Mouse (Mus musculus): ENCODE measurements around the gene Selenow. TPM values are rescaled to one million over a fixed set of nuclear protein-coding genes. Genes with fewer than 3 reads are reported as not detected.

Gene Selenow
- polyA plus RNA-seq, 1 experiment = 931 TPM

- Histone ChIP-seq H3K27ac (ENCODE audit: insufficient read depth, low read length) (no peak overlapping the region), H3K4me1 (ENCODE audit: control insufficient read depth, insufficient read depth, low read length) (no peaks in the 10 kb centered on the region), H3K27me3 (ENCODE audit: control insufficient read depth, insufficient read depth, low read length) (no peaks in the 10 kb centered on the region), H3K4me3 (replicated peaks; ENCODE audit: insufficient read depth, low read depth, low read length) (no peak overlapping the region)
- DNase-seq = no peak
- TF ChIP-seq POLR2A (IDR thresholded peaks at IDR 0.05; ENCODE audit: borderline replicate concordance, insufficient read depth, low read length) = no peak
- TF ChIP-seq CTCF (IDR thresholded peaks at IDR 0.05; ENCODE audit: borderline replicate concordance, insufficient read depth, low read depth, low read length) = no peak
- 90% methylated on average over 7 of the region's 7 CpGs for WGBS
Measured at GRCm38 (mm10) chr7:15961798-15962197, 39.6 kb upstream of the Selenow start.

GRCm38 (mm10) chr7:15961239-15961638 is 39.0 kb upstream of the Selenow start:
- H3K27me3 ChIP-seq (ENCODE audit: control insufficient read depth, insufficient read depth, low read length) = no peaks in the 10 kb centered on the region
- 60% methylated on average over 4 of the region's 4 CpGs for WGBS

GRCm38 (mm10) chr7:15960691-15961090 is 38.5 kb upstream of the Selenow start:
- 52% methylated on average over 4 of the region's 4 CpGs for WGBS
- H3K27me3 ChIP-seq (ENCODE audit: control insufficient read depth, insufficient read depth, low read length) = no peaks in the 10 kb centered on the region
- no peaks in the 10 kb centered on the region for H3K4me1 ChIP-seq (ENCODE audit: control insufficient read depth, insufficient read depth, low read length)
- no peak for DNase-seq
- no peak overlapping the region for H3K27ac ChIP-seq (ENCODE audit: insufficient read depth, low read length)
- H3K4me3 ChIP-seq (replicated peaks; ENCODE audit: insufficient read depth, low read depth, low read length) = no peak overlapping the region
- TF ChIP-seq POLR2A (IDR thresholded peaks at IDR 0.05; ENCODE audit: borderline replicate concordance, insufficient read depth, low read length) = no peak
- TF ChIP-seq CTCF (IDR thresholded peaks at IDR 0.05; ENCODE audit: borderline replicate concordance, insufficient read depth, low read depth, low read length) = no peak

More at GRCm38 (mm10) chr7:15961239-15961638, 39.0 kb upstream of the Selenow start:
- no peak for TF ChIP-seq POLR2A (IDR thresholded peaks at IDR 0.05; ENCODE audit: borderline replicate concordance, insufficient read depth, low read length)
- no peak for TF ChIP-seq CTCF (IDR thresholded peaks at IDR 0.05; ENCODE audit: borderline replicate concordance, insufficient read depth, low read depth, low read length)
- DNase-seq = no peak
- Histone ChIP-seq H3K4me3 (replicated peaks; ENCODE audit: insufficient read depth, low read depth, low read length) (no peak overlapping the region), H3K27ac (ENCODE audit: insufficient read depth, low read length) (no peak overlapping the region), H3K4me1 (ENCODE audit: control insufficient read depth, insufficient read depth, low read length) (no peaks in the 10 kb centered on the region)

- H3K4me3 ChIP-seq (replicated peaks; ENCODE audit: insufficient read depth, low read depth, low read length) = no peak overlapping the region
- no peak overlapping the region for H3K27ac ChIP-seq (ENCODE audit: insufficient read depth, low read length)
- no peaks in the 10 kb centered on the region for H3K4me1 ChIP-seq (ENCODE audit: control insufficient read depth, insufficient read depth, low read length)
- no peak for DNase-seq
- WGBS = 82% methylated on average over 5 of the region's 5 CpGs
- TF ChIP-seq CTCF (IDR thresholded peaks at IDR 0.05; ENCODE audit: borderline replicate concordance, insufficient read depth, low read depth, low read length) (no peak), POLR2A (IDR thresholded peaks at IDR 0.05; ENCODE audit: borderline replicate concordance, insufficient read depth, low read length) (no peak)
- no peaks in the 10 kb centered on the region for H3K27me3 ChIP-seq (ENCODE audit: control insufficient read depth, insufficient read depth, low read length)
Measured at GRCm38 (mm10) chr7:15956143-15956542, 33.9 kb upstream of the Selenow start.

GRCm38 (mm10) chr7:15955509-15955908 is 33.3 kb upstream of the Selenow start:
- Histone ChIP-seq H3K4me1 (ENCODE audit: control insufficient read depth, insufficient read depth, low read length) (no peaks in the 10 kb centered on the region), H3K27ac (ENCODE audit: insufficient read depth, low read length) (no peak overlapping the region), H3K27me3 (ENCODE audit: control insufficient read depth, insufficient read depth, low read length) (no peaks in the 10 kb centered on the region), H3K4me3 (replicated peaks; ENCODE audit: insufficient read depth, low read depth, low read length) (no peak overlapping the region)
- 37% methylated on average over 7 of the region's 7 CpGs for WGBS
- no peak for TF ChIP-seq CTCF (IDR thresholded peaks at IDR 0.05; ENCODE audit: borderline replicate concordance, insufficient read depth, low read depth, low read length)
- no peak for TF ChIP-seq POLR2A (IDR thresholded peaks at IDR 0.05; ENCODE audit: borderline replicate concordance, insufficient read depth, low read length)
- no peak for DNase-seq

- Histone ChIP-seq H3K27ac (ENCODE audit: insufficient read depth, low read length) (no peak overlapping the region), H3K4me1 (ENCODE audit: control insufficient read depth, insufficient read depth, low read length) (no peaks in the 10 kb centered on the region), H3K4me3 (replicated peaks; ENCODE audit: insufficient read depth, low read depth, low read length) (no peak overlapping the region), H3K27me3 (ENCODE audit: control insufficient read depth, insufficient read depth, low read length) (no peaks in the 10 kb centered on the region)
- DNase-seq = no peak
- no peak for TF ChIP-seq POLR2A (IDR thresholded peaks at IDR 0.05; ENCODE audit: borderline replicate concordance, insufficient read depth, low read length)
- WGBS = 24% methylated on average over 21 of the region's 21 CpGs
Measured at GRCm38 (mm10) chr7:15954978-15955443, 32.8 kb upstream of the Selenow start.

- no peak for TF ChIP-seq CTCF (IDR thresholded peaks at IDR 0.05; ENCODE audit: borderline replicate concordance, insufficient read depth, low read depth, low read length)
- no peak for TF ChIP-seq POLR2A (IDR thresholded peaks at IDR 0.05; ENCODE audit: borderline replicate concordance, insufficient read depth, low read length)
- H3K27ac ChIP-seq (ENCODE audit: insufficient read depth, low read length) = no peak overlapping the region
- 95% methylated on average over 7 of the region's 7 CpGs for WGBS
- no peaks in the 10 kb centered on the region for H3K27me3 ChIP-seq (ENCODE audit: control insufficient read depth, insufficient read depth, low read length)
- no peaks in the 10 kb centered on the region for H3K4me1 ChIP-seq (ENCODE audit: control insufficient read depth, insufficient read depth, low read length)
- no peak for DNase-seq
- H3K4me3 ChIP-seq (replicated peaks; ENCODE audit: insufficient read depth, low read depth, low read length) = no peak overlapping the region
Measured at GRCm38 (mm10) chr7:15954436-15954835, 32.2 kb upstream of the Selenow start.

- no peaks in the 10 kb centered on the region for H3K27me3 ChIP-seq (ENCODE audit: control insufficient read depth, insufficient read depth, low read length)
- DNase-seq = no peak
- H3K27ac ChIP-seq (ENCODE audit: insufficient read depth, low read length) = no peak overlapping the region
- H3K4me1 ChIP-seq (ENCODE audit: control insufficient read depth, insufficient read depth, low read length) = no peaks in the 10 kb centered on the region
- WGBS = 75% methylated on average over 13 of the region's 13 CpGs
- H3K4me3 ChIP-seq (replicated peaks; ENCODE audit: insufficient read depth, low read depth, low read length) = no peak overlapping the region
- TF ChIP-seq CTCF (IDR thresholded peaks at IDR 0.05; ENCODE audit: borderline replicate concordance, insufficient read depth, low read depth, low read length) = no peak; the same call in 1 of the 2 replicates
- TF ChIP-seq POLR2A (IDR thresholded peaks at IDR 0.05; ENCODE audit: borderline replicate concordance, insufficient read depth, low read length) = no peak
Measured at GRCm38 (mm10) chr7:15953307-15954074, 31.3 kb upstream of the Selenow start.

Data from cerebellum, adult 2 months (tissue).